Mouse (Mus musculus) ovary, adult 18-20 months (tissue): ENCODE data around the gene Zbp1.

ENCODE experiments used
- DNase-seq: peaks from one replicate; pipeline ENCODE4 v3.0.0; 2022; ENCODE audit warnings: low spot score, mixed read lengths

Zbp1 gene

DNA sequence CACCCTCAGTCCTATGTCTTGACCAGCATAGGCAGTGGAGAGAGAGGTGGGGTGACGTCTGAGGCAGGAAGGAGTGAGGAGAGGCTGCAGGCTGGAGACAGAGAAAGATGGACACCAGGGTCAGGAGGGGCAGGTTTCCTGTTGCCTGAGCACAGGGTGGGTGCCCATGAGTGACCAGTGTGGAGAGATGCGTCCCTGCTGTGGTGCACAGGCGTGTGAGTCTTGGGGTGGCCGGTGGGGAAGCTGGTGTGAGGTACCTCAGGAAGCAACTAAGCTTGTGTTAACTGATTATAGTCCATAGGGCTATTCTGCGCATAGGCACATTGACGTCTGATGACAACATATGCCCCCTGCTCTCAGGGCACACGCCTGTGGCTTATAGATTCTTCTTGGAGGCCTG is 39.7 kb downstream of the Zbp1 start:
- peak; percentile 1 for DNase-seq

DNA sequence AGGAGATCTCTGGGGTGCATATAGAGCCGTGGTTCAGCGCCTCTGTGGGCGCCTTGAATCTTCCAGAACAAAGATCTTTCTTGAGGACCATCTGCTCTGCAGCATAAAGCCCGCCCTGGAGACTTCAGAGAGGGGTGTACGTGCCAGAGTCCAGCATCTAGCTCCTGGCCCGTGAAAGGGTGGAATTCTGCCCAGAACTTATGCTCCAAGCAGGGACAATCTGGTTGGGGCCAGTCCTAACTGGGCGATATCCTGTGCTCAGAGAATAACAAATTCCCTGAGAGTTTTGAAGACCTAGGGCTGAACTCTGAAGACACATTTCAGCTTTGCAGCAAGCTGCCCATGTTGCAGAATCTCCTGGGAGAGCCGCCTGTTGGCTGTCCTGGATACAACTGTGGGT is 40.8 kb downstream of the Zbp1 start:
- no peak for DNase-seq

DNA sequence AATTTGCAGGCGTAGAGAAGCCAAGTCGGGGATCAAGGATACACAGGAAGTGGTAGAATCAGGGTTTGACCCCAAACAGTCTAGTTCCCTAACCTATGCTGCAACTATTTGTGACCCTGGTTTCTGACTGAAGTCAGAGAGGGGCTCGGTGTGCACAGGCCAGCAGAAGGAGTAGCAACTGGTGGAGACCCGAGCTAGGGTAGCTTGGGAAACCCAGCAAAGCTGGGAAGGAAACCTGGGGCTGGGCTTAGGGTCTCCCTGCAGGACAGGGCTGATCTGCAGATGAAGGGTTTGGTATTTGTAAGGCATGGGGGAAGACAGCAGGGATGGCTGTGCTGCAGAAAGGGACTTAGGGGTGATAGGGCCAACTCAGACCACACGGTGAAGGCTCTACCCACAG is 41.2 kb downstream of the Zbp1 start:
- peak; percentile 1 for DNase-seq

GRCm38 (mm10) chr2:173175703-173176102 is 43.0 kb downstream of the Zbp1 start:
- peak; percentile 0 for DNase-seq

DNA sequence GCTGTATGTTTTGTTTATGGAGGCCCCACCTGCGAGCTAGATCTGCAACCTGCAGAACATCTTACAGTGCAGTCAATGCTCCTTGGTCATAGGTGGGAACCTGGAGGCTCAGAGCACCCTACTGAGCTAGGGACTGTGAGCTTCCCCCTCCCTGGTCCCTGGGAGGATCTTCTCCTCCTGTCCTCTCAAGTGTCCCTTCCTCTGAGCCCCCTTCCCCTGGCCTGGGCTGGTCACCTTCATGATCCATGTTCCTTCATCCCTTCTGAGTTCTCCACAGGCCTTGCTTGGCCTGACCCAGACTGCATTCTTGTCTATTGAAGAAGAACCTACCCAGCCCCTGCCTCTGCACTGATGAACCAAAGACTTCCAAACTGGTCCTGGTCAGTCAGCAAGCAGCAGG is 44.2 kb downstream of the Zbp1 start:
- DNase-seq = peak; percentile 0

DNA sequence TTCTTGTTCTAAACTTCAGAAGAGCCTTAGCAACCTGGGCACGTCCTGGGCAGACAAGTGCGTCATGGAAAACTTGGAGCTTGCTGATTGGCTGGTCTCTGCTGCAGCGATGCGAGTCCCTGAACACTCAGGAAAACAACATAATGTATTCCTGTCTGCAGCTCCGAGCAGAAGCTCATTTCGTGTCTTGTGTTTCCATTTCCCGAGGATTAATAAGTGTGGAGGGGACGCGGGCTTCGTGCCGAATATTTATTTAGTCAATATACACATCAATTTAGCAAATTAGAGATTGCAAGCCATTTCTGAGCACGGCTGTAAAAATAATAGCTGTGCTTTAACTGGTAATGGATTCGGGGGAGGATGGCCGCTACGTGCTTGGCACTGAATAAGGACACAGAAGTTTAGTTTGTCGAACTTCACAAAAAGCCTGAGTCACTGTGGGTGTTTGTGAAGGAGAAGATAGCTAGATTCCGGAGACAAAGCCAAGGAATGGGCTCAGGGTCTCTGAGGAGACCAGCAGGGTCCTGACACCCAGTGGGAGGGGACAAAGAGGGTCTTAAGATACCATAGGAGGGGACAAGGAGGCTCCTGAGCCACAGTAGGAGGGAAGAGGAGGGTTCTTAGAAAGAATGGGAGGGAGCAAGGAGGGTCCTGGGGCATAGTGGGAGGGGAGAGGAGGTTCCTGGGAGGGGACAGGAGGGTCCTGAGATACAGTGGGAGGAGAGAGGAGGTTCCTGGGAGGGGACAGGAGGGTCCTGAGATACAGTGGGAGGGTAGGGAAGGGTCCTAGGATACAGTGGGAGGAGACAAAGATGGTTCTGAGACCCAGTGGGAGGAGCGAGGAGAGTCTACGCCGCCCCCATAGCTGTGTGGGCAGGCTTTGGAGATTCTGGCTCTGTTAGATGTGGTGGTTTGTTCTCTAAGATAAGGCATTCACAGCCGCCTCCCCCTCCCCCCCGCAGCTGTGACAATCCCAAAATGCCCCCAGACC is 44.9 kb downstream of the Zbp1 start:
- peak; percentile 74 for DNase-seq

DNA sequence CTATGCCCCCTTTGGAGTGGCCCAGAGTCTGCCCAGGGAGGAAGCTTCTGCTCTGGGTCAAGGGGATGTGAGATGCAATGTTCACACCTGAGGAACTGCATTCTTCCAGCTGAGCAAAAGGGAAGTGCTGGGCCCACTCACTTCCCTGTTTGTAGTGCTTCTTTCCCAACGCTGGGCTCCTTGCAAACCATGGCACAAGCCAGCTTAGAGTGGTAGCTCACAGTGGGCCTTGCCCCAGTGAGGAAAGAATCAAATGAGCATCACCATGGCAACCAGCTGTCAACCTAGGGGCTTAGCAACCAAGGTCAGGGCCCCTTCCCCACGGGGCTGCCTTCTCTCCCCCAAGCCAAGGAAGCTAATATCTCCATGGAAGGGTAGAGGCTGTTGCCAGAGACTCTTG is 45.7 kb downstream of the Zbp1 start:
- peak; percentile 1 for DNase-seq

DNA sequence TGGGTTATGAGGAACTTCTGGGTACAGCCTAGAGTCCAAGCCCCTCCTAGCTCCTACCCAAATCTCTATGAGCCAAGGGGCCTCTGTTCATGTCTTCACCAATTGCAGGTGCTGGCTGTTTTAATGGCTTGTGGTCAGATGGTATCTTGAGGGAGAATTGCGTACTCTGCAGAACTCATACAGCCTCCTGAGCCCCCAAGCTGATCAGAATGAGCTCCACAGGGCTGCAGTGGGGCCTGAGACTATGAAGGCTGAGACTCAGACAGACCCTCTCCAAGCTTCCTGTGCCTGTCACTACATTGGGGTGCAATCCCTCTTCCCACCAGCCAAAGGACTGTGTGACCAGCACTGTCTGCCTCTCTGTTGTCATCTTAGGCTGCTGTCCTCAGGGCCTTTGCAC is 46.3 kb downstream of the Zbp1 start:
- DNase-seq = peak; percentile 0

DNA sequence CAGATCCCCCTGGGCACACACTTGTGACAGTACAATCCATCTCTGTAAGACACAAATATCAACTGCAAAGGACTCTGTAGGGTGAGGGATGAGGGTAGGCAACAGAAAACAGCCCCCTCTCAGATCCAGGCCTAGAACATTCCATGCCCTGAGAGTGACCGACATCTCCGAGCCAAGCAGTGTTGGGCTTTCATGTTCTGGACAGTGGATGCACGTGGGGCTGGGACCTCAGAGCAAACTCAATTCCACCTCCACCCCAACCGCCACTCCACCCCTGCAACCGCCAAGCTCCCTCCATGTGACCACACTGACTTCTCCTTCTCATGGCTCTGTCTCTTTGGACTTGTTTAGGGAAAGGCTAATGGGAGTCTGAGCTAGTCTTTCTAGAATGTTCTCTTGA is 46.8 kb downstream of the Zbp1 start:
- no peak for DNase-seq

DNA sequence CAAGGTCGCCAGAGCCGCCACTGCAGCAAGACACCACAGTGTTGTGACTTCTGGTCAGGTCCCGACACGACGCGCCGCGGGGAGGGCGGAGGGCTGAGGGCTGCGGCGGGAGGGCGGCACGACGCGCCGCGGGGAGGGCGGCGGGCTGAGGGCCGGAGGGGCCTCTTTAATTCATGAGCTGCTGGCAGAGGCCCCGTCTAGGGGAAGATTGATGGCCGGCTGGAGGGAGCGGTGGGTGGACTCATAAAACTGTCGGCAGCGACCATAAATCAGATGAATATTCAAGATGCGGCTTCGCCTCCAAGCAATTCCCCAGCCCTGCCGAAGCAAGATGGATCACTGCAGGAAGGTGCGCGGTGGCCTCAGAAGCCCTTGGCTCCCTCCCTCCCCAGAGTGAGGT is 47.3 kb downstream of the Zbp1 start:
- DNase-seq = peak; percentile 60

DNA sequence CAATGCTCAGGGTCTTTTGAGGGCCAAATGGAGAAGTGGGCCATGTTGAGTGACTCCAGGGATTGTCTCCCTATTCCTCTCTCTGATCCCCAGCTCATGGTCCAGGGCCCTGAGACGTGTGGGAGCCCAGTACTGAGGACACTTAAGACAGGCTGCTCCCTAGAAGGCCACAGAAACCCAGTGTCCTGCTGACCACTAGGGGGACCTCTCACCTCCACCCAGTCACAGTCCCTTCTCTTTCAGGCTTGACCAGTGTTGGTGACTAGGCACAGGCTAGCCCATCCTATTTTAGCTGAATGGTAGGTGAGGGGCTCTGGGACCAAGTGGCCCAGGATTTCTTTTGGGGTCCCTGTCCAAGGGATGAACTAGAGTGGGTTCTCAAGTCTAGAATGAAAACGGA is 48.0 kb downstream of the Zbp1 start:
- DNase-seq = no peak

GRCm38 (mm10) chr2:173170081-173170480 is 48.6 kb downstream of the Zbp1 start:
- DNase-seq = no peak

- no peak for DNase-seq
Measured at GRCm38 (mm10) chr2:173168411-173168851, 50.3 kb downstream of the Zbp1 start.

GRCm38 (mm10) chr2:173165357-173165756 is 53.4 kb downstream of the Zbp1 start:
- no peak for DNase-seq

DNA sequence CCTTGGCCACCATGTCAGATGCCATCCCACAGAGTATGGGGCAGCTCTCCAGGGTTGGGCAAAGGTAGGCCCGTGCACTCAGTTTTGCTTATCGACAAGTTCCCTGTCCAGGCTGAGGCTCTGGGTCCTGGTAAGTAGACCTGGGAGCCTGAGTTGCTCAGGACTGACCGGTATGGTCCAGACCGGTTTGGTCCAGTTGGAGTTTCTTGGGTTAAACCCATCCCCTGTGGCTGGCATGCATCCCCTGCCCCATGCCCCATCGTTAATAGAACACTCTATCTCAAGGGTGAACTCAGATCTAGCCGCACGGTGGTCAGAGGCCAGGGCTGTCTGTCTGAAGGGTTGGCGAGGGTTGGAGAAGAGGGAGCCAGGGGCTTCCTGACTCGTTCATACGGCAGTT is 53.8 kb downstream of the Zbp1 start:
- no peak for DNase-seq

GRCm38 (mm10) chr2:173164358-173164757 is 54.4 kb downstream of the Zbp1 start:
- DNase-seq = no peak

DNA sequence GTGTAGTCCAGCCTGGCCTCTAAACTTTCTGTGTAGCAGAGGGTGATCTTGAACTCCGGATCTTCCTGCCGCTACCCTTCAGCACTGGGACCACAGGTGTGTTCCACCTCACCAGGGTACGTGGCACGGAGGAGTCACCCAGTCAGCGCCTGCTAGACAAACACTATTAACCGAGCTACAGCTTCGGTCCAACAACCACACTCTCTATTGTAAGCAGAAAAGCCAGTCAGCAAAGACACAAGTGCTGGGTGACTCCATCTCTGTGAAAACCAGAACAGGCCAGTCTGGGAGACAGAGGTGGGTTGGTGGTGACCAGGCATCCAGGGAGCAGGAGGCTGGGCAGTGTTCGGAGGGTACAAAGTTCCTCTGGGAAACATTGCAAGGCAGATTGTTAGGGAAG is 55.3 kb downstream of the Zbp1 start:
- no peak for DNase-seq

DNA sequence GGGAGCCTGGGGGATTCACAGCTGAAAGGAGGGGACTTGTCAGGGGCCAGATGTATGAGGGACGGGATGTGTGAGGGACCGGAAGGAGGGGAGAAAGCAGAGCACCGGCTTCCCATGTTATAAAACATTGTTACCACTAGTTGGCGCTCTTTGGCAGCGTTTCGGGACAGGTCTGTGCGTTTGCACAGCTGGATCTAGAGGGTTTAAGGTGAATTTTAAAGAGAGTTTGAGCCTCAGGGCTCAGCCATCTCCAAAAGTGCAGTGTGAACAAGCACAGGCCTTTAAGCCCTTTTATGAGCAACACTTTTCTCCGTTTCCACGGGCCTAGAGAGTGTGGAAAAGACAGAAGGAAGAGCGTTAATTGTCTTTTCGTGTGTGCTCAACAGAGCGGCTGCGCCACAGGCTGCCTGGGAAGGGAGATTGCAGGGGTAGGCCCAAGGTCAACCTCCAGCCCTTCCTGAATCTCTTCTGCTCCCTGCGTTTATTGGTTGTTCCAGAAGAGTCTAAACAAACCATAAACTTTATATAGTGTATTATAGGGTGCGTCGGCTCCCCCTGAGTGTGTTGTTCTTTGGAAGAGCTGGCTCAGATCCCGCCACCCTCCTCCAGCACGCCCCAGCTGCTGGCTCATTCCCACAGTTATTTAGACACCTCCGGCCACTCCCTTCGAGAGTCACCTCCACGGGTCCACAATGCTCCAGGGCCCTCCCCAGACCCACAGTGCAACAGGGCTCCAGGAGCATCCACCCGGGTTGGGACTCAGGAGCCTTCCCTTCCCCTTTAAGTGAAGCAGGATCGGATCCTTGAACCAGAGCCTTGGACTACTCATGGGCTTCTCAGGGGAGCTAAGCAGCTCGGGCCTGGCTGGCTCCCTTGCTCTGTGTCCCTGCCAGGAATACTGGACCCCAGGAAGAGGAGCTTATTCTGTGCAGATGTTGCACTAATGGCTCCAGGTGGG is 59.1 kb downstream of the Zbp1 start:
- DNase-seq = peak; percentile 59

DNA sequence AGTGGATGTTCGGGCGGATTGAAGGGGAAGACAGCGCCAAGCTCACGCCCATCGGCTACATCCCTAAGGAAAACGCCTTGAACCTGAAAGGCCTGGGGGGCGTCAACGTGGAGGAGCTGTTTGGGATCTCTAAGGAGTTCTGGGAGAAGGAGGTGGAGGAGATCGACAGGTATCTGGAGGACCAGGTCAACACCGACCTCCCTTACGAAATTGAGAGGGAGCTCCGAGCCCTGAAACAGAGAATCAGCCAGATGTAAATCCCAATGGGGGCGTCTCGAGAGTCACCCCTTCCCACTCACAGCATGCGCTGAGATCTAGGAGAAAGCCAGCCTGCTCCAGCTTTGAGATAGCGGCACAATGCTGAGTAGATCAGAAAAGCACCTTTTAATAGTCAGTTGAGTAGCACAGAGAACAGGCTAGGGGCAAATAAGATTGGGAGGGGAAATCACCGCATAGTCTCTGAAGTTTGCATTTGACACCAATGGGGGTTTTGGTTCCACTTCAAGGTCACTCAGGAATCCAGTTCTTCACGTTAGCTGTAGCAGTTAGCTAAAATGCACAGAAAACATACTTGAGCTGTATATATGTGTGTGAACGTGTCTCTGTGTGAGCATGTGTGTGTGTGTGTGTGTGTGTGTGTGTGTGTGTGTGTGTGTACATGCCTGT is 60.2 kb downstream of the Zbp1 start:
- DNase-seq = no peak

- DNase-seq = no peak
Measured at GRCm38 (mm10) chr2:173157871-173158270, 60.9 kb downstream of the Zbp1 start.

GRCm38 (mm10) chr2:173157376-173157775 is 61.3 kb downstream of the Zbp1 start:
- DNase-seq = no peak

DNA sequence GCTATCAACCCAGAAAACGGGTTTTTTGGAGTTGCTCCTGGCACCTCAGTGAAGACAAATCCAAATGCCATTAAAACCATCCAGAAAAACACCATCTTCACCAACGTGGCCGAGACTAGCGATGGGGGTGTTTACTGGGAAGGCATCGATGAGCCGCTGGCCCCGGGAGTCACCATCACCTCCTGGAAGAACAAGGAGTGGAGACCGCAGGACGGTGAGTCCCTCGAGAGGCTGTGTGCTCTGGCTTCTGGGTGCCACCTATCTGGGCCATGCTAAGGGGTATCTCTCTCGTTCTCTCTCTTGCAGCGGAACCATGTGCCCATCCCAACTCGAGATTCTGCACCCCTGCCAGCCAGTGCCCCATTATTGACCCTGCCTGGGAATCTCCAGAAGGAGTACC is 61.8 kb downstream of the Zbp1 start:
- no peak for DNase-seq
